Mouse (Mus musculus) heart, embryonic 13.5 days (tissue): ENCODE measurements around the gene Apoe. TPM values are rescaled to one million over a fixed set of nuclear protein-coding genes. Genes with fewer than 3 reads are reported as not detected.

ENCODE experiments used
- ATAC-seq: fragments of 200-750 bp; cut with Nextera tagmentation; 2 replicates; pipeline ENCODE4 v1.8.0; 2017; ENCODE audit warnings: moderate TSS enrichment; ENCODE audit not compliant: insufficient number of reproducible peaks, low FRiP score, low TSS enrichment; ENCODE audit errors: extremely low read depth
- H3K27ac ChIP-seq: fragments of 300-500 bp; sonication (generic); replicated peaks from 2 replicates; pipeline ENCODE4 v1.5.1; 2015; ENCODE audit warnings: moderate library complexity, mild to moderate bottlenecking, inconsistent platforms
- H3K27me3 ChIP-seq: fragments of 300-500 bp; sonication (generic); replicated peaks from 2 replicates; pipeline ENCODE4 v1.6.1; 2015; ENCODE audit warnings: mild to moderate bottlenecking, inconsistent platforms
- H3K36me3 ChIP-seq: fragments of 300-500 bp; sonication (generic); 2 replicates; pipeline ENCODE4 v1.6.1; 2015; ENCODE audit warnings: mild to moderate bottlenecking, inconsistent platforms
- H3K4me1 ChIP-seq: fragments of 300-500 bp; sonication (generic); 2 replicates; pipeline ENCODE4 v1.6.1; 2015; ENCODE audit warnings: inconsistent platforms
- H3K4me2 ChIP-seq: fragments of 300-500 bp; sonication (generic); 2 replicates; pipeline ENCODE4 v1.6.1; 2015; ENCODE audit warnings: inconsistent platforms, mild to moderate bottlenecking, moderate library complexity
- H3K4me3 ChIP-seq: fragments of 300-500 bp; sonication (generic); 2 replicates; pipeline ENCODE4 v1.5.1; 2015; ENCODE audit warnings: moderate library complexity, mild to moderate bottlenecking, inconsistent platforms
- H3K9ac ChIP-seq: fragments of 300-500 bp; sonication (generic); 2 replicates; pipeline ENCODE4 v1.6.1; 2015; ENCODE audit warnings: inconsistent platforms, mild to moderate bottlenecking, moderate library complexity
- H3K9me3 ChIP-seq: fragments of 300-500 bp; sonication (generic); 2 replicates; pipeline ENCODE4 v1.6.1; 2016; ENCODE audit warnings: inconsistent platforms
- WGBS: fragments of 180-500 bp; shearing (Covaris S2); methylation state at CpG from one replicate; pipeline ENCODE4 v1.1.7; 2015; ENCODE audit warnings: mixed read lengths; 5-methylcytosine and 5-hydroxymethylcytosine counted together
- polyA plus RNA-seq: library from polyadenylated mRNA; unstranded; fragments of >200 nt; fragmentation: Nextera tagmentation; extraction: Ambion mirVana; gene quantifications from 2 replicates; pipeline ENCODE4 v1.2.1, GENCODE M21; 2015

Gene Apoe
- polyA plus RNA-seq, 1 experiment from 2014 or later = 480 TPM

DNA sequence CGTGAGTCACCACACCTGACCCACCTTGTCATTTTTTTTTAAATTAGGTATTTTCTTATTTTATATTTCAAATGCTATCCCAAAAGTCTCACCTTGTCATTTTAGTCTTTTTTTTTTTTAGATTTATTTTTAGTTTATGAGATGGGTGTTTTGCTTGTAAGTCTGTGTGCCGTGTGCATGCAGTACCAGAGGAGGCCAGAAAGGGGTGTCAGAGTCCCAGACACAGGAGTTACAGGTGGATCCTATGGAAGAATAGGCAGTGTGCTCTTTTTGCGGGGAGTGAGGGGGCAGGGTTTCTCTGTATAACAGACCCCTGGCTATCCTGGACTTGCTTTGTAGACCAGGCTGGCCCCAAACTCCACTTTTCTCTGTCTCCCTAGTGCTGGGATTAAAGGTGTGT, 39.8 kb upstream of the Apoe start:
- H3K27me3 ChIP-seq = no peaks in the 10 kb centered on the region
- no peak for ATAC-seq
- no peak overlapping the region for H3K9ac ChIP-seq
- H3K4me2 ChIP-seq = no peak overlapping the region
- H3K36me3 ChIP-seq = peaks cover 89% of the 10 kb centered on the region
- H3K4me1 ChIP-seq = peaks cover 34% of the 10 kb centered on the region
- H3K4me3 ChIP-seq = no peak overlapping the region
- H3K27ac ChIP-seq = no peak overlapping the region
- H3K9me3 ChIP-seq = peaks cover 4% of the 10 kb centered on the region; the same call in 1 of the 2 replicates
- WGBS = 96% methylated on average over 3 of the region's 3 CpGs

DNA sequence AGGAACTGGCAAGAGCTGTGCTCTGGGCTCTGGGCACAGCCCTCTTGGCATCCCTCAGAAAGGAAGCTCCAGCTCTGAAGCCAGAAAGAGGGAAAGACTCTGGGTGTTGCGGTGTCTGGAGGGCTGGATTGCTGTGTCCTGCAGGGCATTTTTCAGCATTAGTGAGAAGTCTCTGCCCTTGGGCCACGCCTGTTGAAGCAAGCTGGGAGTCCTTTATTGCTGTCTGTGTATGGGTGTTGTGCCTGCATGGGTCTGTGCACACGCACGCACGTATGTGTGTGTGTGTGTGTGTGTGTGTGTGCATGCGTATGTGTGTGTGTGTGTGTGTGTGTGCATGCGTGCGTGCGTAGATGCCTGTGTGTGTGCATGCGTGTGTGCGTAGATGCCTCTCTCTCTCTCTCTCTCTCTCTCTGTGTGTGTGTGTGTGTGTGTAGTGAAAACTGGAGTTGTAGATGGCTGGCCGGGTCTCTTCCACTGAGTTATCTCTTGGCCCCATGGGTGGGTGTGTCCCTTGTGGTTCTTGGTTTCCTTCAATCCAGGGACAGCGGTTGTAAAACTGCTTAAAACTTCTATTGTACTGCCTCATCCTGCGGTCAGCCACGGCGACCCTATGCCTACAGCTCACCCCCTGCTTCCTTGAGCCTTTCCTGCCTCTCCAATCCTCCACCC, 37.5 kb upstream of the Apoe start:
- WGBS = 73% methylated on average over 16 of the region's 16 CpGs
- ATAC-seq = no peak
- no peak overlapping the region for H3K4me3 ChIP-seq
- no peak overlapping the region; the same call in 1 of the 2 replicates for H3K9ac ChIP-seq
- H3K27me3 ChIP-seq = no peaks in the 10 kb centered on the region
- 0 out of 2 replicates have a peak overlapping the region, but pooled peaks have one; percentile 33 for H3K27ac ChIP-seq
- peaks cover 4% of the 10 kb centered on the region; the same call in 1 of the 2 replicates for H3K9me3 ChIP-seq
- peaks cover 95% of the 10 kb centered on the region for H3K36me3 ChIP-seq
- H3K4me1 ChIP-seq = peaks cover 17% of the 10 kb centered on the region
- no peak overlapping the region; the same call in 1 of the 2 replicates for H3K4me2 ChIP-seq

GRCm38 (mm10) chr7:19734178-19734666, 35.2 kb upstream of the Apoe start:
- WGBS = 84% methylated on average over 10 of the region's 10 CpGs
- ATAC-seq = no peak
- no peaks in the 10 kb centered on the region for H3K9me3 ChIP-seq

DNA sequence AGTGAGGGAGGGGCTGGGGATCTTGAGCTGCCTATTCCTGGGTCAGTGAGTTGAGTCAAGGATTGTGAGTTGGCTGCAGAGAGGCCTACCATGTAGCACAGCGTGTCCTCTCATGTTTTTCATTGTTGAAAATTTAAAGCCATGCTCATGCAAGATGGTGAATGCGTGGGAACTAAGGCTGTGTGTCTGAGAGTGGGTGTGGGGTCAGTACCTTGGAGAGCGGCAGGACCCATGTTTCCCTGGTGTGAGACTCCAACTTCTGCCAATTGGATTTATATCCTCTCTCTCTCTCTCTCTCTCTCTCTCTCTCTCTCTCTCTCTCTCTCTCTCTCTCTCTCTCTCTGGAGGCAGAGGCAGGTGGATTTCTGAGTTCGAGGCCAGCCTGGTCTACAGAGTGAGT, 27.6 kb upstream of the Apoe start:
- H3K36me3 ChIP-seq = peaks cover 100% of the 10 kb centered on the region

More at GRCm38 (mm10) chr7:19734178-19734666, 35.2 kb upstream of the Apoe start:
- H3K27ac ChIP-seq = no peak overlapping the region
- H3K4me2 ChIP-seq = no peak overlapping the region
- no peak overlapping the region for H3K9ac ChIP-seq
- H3K4me3 ChIP-seq = no peak overlapping the region
- peaks cover 6% of the 10 kb centered on the region; the same call in 1 of the 2 replicates for H3K4me1 ChIP-seq
- H3K36me3 ChIP-seq = peaks cover 95% of the 10 kb centered on the region
- no peaks in the 10 kb centered on the region for H3K27me3 ChIP-seq

DNA sequence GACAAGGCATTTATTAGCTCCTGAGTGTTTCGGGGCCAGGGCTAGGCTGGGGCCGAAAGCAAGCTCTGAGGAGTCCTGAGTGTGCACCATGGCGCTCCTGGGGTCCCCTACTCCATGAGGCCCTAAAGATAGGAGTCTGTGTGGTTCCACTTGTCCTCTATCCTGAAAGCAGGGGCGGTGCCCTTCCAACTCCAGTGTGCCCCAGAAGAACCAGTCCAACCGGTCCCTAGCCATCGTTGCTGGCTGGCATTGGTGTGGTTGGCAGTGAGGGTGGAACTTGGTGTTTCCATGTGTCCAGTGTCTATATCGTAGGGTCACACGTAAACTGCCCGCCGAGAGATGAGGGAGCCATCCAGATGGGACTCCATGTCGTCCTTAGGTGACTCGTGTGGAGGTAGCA, 25.2 kb upstream of the Apoe start:
- Histone ChIP-seq H3K9me3 (peaks cover 11% of the 10 kb centered on the region), H3K4me2 (no peak overlapping the region), H3K36me3 (peaks cover 100% of the 10 kb centered on the region), H3K27me3 (no peaks in the 10 kb centered on the region), H3K9ac (no peak overlapping the region), H3K27ac (0 out of 2 replicates have a peak overlapping the region, but pooled peaks have one; percentile 9), H3K4me1 (no peaks in the 10 kb centered on the region), H3K4me3 (no peak overlapping the region)
- no peak for ATAC-seq
- WGBS = 95% methylated on average over 12 of the region's 12 CpGs

More for the DNA sequence above, 27.6 kb upstream of the Apoe start:
- 88% methylated on average over 4 of the region's 4 CpGs for WGBS
- no peaks in the 10 kb centered on the region for H3K27me3 ChIP-seq
- H3K4me1 ChIP-seq = no peaks in the 10 kb centered on the region
- H3K9ac ChIP-seq = no peak overlapping the region
- H3K9me3 ChIP-seq = no peaks in the 10 kb centered on the region
- H3K27ac ChIP-seq = no peak overlapping the region
- ATAC-seq = no peak
- no peak overlapping the region for H3K4me2 ChIP-seq
- H3K4me3 ChIP-seq = no peak overlapping the region

GRCm38 (mm10) chr7:19722754-19723195, 23.8 kb upstream of the Apoe start:
- Histone ChIP-seq H3K9me3 (peaks cover 11% of the 10 kb centered on the region), H3K4me1 (no peaks in the 10 kb centered on the region), H3K4me2 (no peak overlapping the region), H3K9ac (no peak overlapping the region), H3K27ac (peak overlapping the region; percentile 78), H3K36me3 (peaks cover 97% of the 10 kb centered on the region), H3K27me3 (no peaks in the 10 kb centered on the region), H3K4me3 (no peak overlapping the region)
- WGBS = 73% methylated on average over 6 of the region's 6 CpGs
- ATAC-seq = no peak

DNA sequence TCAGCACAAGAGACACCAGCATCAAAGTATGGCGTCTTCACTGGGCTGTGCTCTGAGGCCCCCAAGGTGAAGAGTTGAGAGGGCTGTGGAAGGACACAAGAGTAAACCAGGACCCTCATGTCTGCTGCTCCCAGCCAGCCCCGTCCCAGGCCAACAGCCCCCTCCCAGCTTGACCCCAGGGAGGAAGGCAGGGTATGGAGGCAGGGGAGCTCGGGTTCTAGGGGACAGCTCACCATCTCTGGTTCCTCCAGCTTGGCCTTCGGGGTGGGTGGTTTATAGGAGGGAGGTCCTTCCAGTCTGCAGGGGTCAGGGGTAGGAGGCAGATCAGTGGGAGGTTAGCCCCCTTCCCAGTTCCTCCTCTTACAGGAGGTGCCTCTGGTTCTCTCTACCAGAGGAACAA, 20.2 kb upstream of the Apoe start:
- H3K9me3 ChIP-seq = peaks cover 11% of the 10 kb centered on the region
- no peak overlapping the region for H3K9ac ChIP-seq
- peaks cover 15% of the 10 kb centered on the region for H3K4me1 ChIP-seq
- no peak overlapping the region for H3K27ac ChIP-seq
- H3K4me3 ChIP-seq = no peak overlapping the region
- no peak overlapping the region for H3K4me2 ChIP-seq
- 85% methylated on average over 4 of the region's 4 CpGs for WGBS
- H3K27me3 ChIP-seq = no peaks in the 10 kb centered on the region
- peaks cover 72% of the 10 kb centered on the region for H3K36me3 ChIP-seq
- ATAC-seq = no peak

- Histone ChIP-seq H3K27me3 (no peaks in the 10 kb centered on the region), H3K27ac (no peak overlapping the region), H3K9ac (no peak overlapping the region), H3K4me2 (no peak overlapping the region), H3K4me3 (no peak overlapping the region), H3K4me1 (peaks cover 23% of the 10 kb centered on the region), H3K9me3 (peaks cover 11% of the 10 kb centered on the region), H3K36me3 (peaks cover 72% of the 10 kb centered on the region)
- ATAC-seq = no peak
- WGBS = 82% methylated on average over 5 of the region's 5 CpGs
Observed at GRCm38 (mm10) chr7:19718297-19718952, 19.4 kb upstream of the Apoe start.

DNA sequence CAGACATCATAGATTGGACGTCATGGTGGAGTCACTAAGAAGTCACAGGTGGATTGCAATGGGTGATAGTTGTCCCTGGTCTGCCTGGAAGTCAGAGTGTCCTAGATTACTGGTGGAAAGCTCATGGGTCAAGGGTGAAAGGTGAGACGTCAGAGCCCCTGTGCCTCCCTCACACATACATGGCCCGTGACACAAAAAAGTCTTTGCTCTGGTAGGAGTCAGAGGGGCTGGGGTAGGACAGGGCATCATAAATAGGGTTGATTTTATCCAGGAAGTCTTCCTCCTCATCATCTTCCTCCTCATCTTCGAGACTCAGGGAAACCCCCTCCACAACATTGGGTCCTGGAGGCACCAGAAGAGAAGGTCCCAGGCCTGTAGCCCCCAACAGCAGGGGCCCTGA, 18.4 kb upstream of the Apoe start:
- Histone ChIP-seq H3K4me1 (peaks cover 25% of the 10 kb centered on the region), H3K36me3 (peaks cover 72% of the 10 kb centered on the region), H3K27ac (no peak overlapping the region), H3K4me3 (no peak overlapping the region), H3K27me3 (no peaks in the 10 kb centered on the region), H3K9ac (no peak overlapping the region), H3K4me2 (no peak overlapping the region), H3K9me3 (peaks cover 11% of the 10 kb centered on the region)
- no peak for ATAC-seq
- 80% methylated on average over 4 of the region's 4 CpGs for WGBS

GRCm38 (mm10) chr7:19716822-19717221, 17.8 kb upstream of the Apoe start:
- ATAC-seq = no peak

GRCm38 (mm10) chr7:19716055-19716682, 17.2 kb upstream of the Apoe start:
- Histone ChIP-seq H3K9me3 (peaks cover 8% of the 10 kb centered on the region), H3K4me1 (peaks cover 25% of the 10 kb centered on the region), H3K27me3 (no peaks in the 10 kb centered on the region), H3K4me2 (peak overlapping the region; percentile 76), H3K4me3 (peak overlapping the region; percentile 49), H3K36me3 (peaks cover 72% of the 10 kb centered on the region), H3K9ac (peak overlapping the region; percentile 67), H3K27ac (peak overlapping the region; percentile 85)
- no peak for ATAC-seq
- 6% methylated on average over 18 of the region's 18 CpGs for WGBS

More at GRCm38 (mm10) chr7:19716822-19717221, 17.8 kb upstream of the Apoe start:
- Histone ChIP-seq H3K27ac (peak overlapping the region; percentile 85), H3K36me3 (peaks cover 72% of the 10 kb centered on the region), H3K9ac (peak overlapping the region; percentile 67; the same call in 1 of the 2 replicates), H3K4me2 (peak overlapping the region; percentile 76), H3K9me3 (peaks cover 11% of the 10 kb centered on the region), H3K27me3 (no peaks in the 10 kb centered on the region), H3K4me3 (peak overlapping the region; percentile 49), H3K4me1 (peaks cover 25% of the 10 kb centered on the region)
- 74% methylated on average over 2 of the region's 2 CpGs for WGBS
